Mouse (Mus musculus) frontal cortex, adult 2 months (tissue): ENCODE data around the gene Wipf1. TPM values are rescaled to one million over a fixed set of nuclear protein-coding genes. Genes with fewer than 3 reads are reported as not detected.

Source experiments
- DNase-seq, 2 experiments: peaks; one replicate each; pipeline ENCODE4 v3.0.0; 2022; ENCODE audit warnings: low spot score in 1 of 2; ENCODE audit errors: extremely low spot score in 1 of 2
- polyA plus RNA-seq: library from polyadenylated mRNA; depleted of rRNA; stranded (reverse); fragments of >200 nt; gene quantifications from 2 replicates; pipeline ENCODE4 v1.2.3, GENCODE M21; 2012; rRNA removed

Wipf1 gene
- polyA plus RNA-seq, 1 experiment, result 5.1 TPM

DNA sequence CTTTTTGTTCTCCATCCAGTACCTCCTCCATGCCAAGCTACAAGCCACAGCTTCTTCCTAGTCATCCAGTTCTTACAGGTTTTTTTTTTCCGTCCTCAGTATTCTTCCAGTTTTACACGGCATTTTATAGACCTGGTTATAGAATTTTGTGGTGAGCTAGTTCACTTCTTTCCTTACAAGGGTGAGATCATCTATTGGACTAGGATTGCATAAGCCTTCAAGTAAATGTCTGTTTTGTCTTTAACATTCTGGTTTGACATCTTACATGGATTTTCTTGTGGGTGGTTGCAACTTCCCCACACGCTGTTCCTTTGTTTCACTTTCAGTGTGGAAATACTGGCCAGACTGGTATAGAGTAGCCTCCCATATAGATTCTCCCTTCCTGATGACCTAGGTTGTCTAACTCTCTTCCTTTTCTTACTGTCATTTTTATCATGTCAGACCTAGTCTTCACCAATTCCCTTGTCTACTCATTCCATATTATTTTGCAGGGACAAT lies 132.7 kb downstream of the Wipf1 start:
- DNase-seq, result no peak

DNA sequence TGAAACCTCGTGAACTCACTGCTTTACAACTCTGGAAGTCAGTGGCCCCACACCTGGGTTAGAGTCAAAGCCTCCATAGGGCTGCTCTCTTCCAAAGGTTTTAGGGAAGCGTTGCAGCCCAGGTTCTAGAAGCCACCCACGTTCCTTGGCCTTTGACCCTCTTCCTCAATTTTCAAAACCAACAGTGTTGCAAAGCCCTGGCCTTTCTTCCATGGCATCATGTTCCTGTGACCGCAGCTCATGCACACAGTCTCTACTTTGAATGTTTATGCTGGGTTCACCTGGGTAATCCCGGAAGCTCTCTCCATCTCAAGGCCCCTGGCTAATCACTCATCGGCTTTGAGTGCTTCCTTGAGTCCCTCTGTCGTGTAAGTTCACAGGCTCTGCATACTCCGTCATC lies 134.0 kb downstream of the Wipf1 start:
- DNase-seq, result no peak

DNA sequence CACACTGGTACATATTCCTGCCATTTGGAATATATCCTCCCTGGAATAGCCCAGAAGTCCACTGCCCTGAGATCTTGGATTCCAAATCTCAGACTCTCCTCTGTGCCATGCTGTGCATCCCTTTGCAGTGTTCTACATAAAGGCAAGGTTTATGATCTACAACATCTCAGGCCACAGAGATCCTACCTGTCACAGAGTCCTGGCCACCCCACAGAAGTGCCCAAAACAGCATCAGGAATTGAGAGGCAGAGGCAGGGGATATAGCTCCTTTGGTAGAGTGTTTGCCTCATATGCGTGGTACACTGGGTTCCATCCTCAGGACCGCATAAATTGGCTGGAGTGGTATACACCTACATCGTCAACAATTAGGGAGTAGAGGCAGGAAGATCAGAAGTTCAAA lies 135.1 kb downstream of the Wipf1 start:
- no peak for DNase-seq

DNA sequence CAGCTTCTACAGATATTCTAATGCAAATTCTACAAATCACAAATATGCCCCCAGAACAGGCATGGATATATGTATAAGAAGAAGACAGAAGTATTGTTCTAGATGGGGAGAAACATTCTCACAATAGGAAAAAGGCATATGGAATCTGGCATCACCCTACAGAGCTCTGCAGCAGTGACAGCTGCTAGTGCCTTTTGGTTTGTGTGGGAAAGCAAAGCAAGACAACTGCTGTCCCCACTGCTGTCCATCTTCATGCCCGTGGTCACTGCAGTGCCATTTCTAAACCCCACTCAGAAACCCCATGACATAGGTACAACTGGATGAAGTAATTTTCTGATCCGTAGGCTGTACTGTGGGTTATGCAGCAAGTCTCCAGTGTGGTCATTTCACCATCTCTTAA lies 136.8 kb downstream of the Wipf1 start:
- no peak for DNase-seq

DNA sequence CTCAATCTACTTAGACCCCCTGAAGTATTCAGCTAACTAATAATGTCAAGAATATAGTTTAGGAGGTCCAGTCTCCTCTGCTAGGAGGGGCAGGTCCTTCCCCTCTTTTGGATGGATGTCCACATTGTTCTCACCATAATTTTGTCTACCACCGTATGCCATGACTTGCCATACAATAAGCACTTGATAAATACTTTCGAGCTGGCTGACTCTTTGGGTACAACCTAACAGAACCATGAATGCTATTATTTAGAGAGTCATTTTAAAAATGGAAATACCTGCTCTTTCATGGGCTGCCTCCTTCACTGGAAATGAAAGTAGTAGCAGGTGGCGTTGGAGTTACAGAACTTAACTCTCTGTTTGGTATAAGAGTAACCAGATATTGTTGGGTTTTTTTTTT lies 139.6 kb downstream of the Wipf1 start:
- DNase-seq, result no peak

DNA sequence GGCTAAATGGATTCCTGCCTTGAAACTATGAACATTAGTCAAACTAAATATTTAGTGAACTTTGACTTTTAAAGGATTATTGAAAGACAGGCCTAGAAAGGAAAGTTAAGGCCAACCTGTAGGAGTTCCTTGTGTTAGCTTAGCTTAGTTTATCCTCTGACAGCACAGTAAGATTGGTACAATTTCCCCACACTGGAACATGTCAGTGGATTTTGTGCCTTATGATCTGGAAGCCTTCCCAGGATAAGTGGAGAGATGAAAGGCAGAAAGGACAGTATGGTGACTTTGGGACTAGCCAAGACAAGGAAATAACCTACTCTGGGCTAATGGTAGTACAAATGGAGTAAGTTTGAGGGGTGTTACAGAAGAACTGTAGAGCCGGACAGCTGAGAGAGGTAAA lies 141.7 kb downstream of the Wipf1 start:
- no peak for DNase-seq

DNA sequence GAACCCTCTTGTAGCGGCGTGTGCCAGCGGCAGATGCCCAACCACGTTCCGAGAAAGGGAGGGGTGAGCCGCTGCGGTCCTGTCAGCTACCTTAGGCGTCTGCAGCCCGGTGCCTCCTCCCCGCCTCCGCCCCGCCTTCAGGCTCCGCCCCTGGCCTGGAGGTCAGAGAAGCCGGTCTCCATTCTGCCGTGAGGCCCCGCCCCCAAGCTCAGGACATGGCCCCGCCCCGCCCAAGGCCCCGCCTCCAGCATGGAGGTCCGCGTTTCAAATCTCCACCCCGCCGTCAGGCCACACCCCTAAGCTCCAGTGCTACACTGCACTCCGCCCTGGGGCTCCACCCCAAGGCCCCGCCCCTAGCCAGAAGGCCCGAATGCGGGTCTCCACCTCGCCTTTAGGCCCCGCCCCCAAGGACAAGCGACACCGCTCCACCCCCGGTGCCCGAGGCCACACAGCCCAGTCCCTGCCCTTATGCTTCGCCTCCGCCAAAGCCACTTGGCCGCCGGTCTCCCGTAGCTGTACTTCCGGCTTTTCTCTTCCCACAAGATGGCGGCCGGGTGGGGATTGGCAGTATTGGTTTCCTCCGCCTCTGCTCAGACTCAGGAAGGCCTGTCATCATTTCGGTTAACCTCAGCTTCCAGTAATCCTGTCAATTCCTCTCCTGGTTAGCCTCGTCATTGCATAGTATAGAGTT lies 143.0 kb downstream of the Wipf1 start, which contains the start of gene Gpr155:
Gene Gpr155 (minus strand): TSS at position 217 of the 691 bp plus-strand sequence.
- peak; percentile 98 to 99 for DNase-seq

DNA sequence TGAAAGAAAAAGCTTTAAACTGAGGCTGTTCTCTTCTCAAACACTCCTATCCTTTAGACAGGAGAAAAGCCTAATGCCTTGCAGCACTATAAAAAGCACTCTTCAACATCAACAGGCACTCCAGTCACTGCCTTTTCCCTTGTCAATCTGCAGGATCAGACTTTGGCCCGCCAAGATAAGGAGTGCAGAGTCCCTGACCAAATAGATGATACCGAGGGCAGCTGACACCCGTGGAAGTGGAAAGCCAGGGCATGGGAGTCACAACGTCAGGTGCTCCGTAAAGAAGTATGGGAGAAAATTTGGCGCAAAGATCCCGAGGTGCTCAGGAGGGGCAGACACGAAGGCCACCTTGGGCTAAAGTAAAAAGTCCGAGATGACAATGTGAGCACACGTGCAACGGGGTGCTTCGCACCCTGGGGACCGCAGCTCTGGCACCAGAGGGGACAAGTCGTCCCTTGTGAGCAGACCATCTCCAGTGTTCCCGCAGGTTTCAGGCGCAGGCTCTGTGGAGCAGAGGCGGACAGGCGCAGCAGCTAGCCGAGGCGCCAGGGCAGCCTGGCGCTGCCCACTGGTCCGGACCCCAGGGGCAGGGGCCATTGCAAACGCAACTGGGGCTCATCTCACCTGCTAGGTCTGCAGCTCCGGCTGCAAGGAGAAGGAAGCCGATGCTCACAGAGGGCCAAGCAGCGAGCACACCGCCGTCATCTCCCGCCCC lies 143.7 kb downstream of the Wipf1 start:
- no peak for DNase-seq

DNA sequence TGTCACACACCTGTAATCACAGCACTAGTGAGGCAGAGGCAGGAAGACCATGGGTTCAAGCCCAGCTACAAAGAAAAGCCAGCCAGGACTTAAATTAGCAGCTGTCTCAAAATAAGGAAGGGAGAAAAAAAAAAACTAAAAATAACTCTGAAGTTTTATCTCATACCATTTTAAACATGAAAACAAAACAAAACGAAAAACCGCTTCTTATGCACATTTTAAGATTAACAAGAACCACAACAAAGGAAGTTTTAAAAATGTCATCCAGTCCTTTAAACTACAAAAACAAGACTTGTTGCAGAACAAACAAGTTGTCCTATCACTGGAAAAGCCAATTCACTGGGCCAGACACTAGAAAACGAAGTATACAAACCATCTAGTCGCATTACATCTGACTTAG lies 144.4 kb downstream of the Wipf1 start:
- no peak for DNase-seq

DNA sequence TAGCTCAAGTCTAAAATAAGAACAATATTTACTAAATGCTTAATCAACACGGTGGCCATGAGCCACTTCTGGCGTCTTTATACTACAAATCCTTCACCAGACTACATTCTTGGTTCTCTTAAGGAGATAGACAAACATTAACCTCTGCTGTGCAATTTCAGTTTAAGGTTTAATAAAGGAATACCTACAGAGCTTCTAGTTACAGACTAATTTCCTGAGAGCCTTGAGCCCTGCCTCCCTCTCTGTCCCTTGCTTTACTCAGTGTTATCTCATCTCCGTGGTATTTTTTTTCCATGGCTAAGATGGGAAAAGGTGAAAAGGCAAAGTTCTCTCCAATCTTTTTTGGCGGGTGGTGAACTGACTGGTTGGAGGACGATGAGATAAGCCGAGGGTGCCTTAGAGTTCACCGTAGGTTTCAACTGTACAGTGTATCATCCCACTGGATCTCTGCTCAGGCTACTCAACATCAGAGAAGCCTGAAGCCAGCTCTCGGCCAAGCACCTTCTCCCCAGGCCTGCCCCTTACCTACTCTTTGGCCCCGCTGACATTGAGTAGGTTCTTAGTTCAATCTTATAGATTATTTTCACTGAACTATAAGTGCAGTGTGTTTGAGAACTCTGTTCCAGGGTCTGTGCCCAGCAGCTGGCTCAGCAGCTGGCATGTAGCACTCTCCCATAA lies 149.1 kb downstream of the Wipf1 start:
- no peak for DNase-seq

DNA sequence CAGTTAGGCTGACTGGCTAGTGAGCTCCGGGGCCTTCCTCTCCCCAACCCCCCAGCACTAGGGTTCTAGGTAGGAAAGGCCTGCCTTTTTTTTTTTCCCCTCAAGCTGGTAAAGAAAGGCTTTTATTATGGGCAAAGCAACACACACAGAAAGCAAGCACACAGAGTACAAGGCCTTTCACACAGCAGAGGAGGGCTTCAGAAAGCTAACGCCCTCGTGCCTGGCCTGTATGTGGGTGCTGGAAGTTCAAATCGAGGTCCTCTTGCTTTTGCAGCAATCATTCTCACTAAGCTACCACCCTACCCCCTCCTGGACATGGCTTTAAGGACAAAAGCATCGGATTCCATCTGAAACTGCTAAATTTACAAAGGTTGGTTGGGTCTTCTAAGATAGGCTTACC lies 149.9 kb downstream of the Wipf1 start:
- no peak for DNase-seq

Other genes with a start within 250 kb of the Wipf1 start
- 25.5 and 26.0 TPM in 2 replicates for gene Scrn3, start 217.1 kb downstream of the Wipf1 start, polyA plus RNA-seq
- 30.5 and 35.5 TPM in 2 replicates for gene Cir1, start 217.0 kb downstream of the Wipf1 start, polyA plus RNA-seq
- gene Gpr155, start 143.2 kb downstream of the Wipf1 start, polyA plus RNA-seq, result 20.9 and 25.1 TPM in 2 replicates
- gene Chrna1, start 50.6 kb upstream of the Wipf1 start, polyA plus RNA-seq, result 0.06 and 0.10 TPM in 2 replicates
- 1,037 and 1,069 TPM in 2 replicates for gene Chn1, start 245.6 kb upstream of the Wipf1 start, polyA plus RNA-seq